Mouse (Mus musculus) B cell, adult 2 months (primary cell): ENCODE data around the gene Hspa1b.
A peak's percentile ranks its signal among the peaks of the same experiment; 100 is the strongest.
"Not testable (repeated sequence)": the region's sequence is repeated elsewhere in the genome, so short reads cannot be mapped to it uniquely, and the experiment has no call there.

Experiments used
- DNase-seq, 2 experiments: peaks; one replicate each; pipeline ENCODE4 v3.0.0; 2022

The Hspa1b gene

DNA sequence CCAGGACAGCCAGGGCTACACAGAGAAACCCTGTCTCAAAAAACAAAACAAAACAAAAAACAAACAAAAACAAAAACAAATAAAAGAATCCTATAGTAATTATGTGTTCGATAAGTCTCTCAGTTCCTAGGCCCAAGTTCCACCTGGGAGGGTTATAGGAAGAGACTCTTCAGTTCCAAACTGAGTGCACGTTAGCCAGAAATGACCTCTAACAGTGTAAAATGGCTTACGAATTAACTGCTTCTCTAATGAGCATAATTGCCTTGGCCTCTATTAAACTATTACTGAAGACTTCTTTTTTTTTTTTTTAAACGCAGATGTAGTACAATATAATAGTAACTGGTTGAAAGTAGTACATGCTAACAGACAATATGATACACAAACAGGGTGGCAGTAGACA lies 5.1 kb downstream of the Hspa1b start:
- no peak for DNase-seq

DNA sequence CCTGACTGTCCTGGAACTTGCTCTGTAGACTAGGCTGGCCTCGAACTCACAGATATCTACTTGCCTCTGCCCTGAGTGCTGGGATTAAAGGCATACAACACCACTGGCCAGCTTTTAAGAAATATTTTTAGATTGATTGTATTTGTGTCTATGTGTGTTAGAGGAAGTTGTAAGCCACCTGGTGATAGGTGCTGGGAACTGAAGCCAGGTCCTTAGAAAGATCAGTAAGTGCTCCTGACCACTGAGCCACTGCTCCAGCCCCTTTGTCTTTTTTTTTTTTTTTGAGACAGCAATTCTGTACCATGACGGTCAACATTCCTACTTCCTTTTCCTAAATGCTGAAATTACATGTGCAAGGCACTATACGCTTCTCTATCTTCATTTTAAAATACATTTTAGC lies 5.8 kb downstream of the Hspa1b start:
- no peak for DNase-seq

DNA sequence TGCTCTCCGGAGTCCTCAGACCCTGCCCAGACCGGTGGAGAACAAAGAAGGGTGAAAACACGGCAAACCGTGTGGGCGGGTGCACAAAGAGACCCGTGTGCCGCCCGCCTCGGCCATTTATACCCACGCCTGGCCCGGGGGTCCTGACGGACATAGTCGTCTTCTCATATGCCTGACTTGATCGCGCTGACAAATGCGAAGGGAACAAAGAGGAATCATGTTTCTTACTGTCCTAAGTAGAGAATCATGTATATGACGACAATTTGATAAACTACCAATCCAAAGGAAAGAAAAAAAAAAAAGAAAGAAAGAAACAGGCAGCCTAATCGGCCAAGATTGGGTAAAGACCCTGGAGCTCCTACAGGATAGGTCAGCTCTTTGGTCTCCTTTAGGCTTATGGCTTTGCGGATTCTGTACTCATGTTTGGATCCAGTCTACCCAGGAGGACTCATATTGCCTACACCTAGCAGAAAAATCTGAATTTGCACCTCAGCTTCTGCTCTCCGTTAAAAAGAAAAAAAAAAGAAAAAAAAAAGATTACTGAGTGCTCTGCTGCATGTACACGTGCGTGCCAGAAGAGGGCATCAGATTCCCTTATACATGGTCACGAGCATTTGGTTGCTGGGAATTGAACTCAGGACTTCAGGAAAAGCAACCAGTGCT lies 6.5 kb downstream of the Hspa1b start:
- DNase-seq: peak; percentile 86 to 87

DNA sequence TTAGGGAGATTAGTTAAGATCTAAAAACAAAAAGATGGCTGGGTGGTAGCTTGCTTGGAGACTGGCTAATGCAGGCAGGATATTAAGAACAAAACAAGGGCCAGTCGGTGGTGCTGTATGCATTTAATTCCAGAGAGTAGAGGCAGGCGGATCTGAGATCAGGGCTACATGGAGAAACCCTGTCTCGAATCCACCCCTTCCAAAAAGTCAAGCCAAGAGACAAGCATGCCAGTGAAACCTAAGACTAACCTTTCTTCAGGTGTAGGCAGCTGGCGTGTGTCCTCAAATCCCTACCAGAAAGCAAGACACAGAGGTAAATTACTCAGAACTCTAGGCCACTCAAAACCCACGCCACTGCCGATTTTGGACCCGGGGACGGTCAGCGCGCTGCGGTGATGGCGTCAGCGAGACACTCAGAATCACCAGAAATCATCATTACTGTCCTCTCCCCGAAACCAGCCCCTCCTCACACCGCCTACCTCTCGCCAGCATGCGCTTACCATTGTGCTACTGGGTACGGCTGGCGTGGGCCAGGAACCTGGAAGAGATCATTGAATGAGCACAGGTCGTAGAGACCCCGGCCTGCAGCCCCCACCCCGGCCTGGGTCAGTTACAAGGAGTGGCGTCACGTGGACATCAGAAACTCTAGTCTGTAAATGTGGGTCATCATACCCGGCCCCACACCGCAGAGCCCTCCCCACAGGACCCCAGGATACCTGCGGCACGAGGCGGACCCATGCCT lies 7.2 kb downstream of the Hspa1b start:
- DNase-seq: no peak

DNA sequence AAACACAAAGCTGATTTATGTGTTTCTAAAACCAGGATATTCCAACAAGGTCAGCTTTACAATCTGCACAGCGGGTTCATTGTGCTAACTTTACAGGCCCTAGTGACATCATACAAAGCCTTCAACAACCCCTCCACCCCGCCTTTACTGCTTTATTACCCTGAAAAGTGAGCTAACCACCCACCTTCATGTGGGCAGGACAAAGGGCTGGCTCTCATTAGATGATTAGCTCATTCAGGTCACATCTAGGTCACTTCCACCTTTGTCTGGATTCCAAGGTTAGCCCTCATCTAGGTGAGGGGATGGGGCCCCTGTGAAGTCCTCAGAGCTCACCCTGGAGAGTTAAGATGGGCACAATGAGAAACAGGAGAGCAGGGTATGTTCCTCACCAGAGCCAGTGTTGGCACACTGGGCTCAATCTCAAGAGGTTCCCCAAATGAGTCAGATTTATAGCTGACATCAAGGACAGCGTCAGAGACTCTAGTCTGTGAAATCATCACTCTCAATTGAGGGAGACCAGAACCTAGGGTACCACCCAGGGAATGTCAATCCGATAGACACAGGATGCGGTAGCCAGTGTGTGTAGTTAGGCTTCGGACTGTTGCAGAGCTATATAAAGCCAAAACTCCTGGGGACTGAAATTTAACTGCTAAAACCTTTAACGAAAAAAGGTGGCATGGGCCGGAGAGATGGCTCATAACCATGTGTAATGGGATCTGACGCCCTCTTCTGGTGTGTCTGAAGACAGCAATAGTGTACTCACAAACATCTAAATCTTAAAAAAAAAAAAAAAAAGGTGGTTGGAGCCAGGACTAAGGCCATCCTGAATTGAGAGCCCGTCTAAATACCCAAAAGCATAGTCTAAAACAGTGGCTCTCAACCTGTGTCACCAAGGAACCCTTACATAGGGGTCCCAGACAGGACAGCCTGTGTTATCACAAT lies 8.3 kb downstream of the Hspa1b start:
- DNase-seq: no peak

DNA sequence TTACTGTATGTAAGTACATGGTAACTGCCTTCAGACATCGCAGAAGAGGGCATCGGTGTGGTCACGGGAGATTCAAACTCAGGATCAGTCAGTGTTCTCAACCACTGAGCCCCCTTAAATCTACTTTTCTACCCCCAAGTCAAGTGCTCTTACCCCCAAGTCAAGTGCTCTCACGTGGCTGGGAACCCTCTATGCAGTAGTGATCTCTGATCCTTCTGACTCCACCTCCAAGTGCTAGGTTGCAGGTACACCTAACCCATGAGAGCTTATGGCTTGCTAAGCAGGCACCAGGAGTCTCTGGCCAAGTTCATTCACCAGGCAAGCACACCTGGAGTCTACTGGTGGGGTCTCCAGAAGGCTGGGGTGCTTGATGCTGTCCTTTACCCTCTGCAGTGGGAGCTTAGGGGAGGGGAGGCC lies 9.5 kb downstream of the Hspa1b start:
- no peak for DNase-seq

DNA sequence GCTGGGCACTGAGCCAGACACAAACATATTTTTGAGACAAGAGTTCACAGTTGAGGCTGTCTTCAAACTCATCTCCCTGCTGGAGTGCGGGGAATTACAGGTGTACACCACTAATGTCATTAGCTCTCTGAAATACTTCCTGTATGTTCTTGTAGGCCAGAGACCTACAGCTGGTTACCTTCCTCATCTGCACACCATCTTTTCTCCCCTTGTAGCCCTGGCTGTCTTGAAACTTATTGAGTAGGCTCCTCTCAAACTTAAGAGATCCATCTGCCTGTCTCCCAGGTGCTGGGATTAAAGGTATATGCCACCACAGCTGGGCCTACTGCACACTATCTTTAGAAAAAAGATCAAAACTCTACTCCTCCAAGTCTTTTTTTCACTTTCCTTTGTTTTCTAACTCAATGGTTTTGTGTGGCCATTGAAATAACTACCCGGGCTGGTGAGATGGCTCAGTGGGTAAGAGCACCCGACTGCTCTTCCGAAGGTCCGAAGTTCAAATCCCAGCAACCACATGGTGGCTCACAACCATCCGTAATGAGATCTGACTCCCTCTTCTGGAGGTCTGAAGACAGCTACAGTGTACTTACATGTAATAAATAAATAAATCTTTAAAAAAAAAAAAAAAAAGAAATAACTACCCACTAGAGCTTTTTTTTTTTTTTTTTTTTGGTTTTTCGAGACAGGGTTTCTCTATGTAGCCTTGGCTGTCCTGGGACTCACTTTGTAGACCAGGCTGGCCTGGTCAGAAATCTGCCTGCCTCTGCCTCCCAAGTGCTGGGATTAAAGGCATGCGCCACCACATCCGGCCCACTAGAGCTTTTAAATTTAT lies 10.1 kb downstream of the Hspa1b start:
- DNase-seq: not testable (repeated sequence)

DNA sequence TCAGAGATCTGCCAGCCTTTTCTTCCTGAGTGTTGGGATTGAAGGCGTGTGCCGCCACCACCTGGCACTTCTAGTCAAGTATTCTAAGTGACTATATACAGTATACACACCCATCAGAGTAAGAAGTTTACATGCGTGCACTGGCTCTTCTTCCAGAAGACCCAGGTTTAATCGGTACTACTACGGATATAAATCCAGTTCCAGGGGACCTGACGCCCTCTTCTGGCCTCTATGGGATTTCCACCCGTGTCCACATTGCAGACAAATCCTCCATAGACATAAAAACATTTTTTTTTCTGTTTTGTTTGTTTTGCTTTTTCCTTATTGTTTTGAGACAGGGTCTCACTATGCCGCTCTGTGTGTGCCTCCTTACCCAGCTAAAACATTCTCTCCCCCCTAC lies 11.4 kb downstream of the Hspa1b start:
- peak in 1 of 2 experiments; percentile 48 for DNase-seq

DNA sequence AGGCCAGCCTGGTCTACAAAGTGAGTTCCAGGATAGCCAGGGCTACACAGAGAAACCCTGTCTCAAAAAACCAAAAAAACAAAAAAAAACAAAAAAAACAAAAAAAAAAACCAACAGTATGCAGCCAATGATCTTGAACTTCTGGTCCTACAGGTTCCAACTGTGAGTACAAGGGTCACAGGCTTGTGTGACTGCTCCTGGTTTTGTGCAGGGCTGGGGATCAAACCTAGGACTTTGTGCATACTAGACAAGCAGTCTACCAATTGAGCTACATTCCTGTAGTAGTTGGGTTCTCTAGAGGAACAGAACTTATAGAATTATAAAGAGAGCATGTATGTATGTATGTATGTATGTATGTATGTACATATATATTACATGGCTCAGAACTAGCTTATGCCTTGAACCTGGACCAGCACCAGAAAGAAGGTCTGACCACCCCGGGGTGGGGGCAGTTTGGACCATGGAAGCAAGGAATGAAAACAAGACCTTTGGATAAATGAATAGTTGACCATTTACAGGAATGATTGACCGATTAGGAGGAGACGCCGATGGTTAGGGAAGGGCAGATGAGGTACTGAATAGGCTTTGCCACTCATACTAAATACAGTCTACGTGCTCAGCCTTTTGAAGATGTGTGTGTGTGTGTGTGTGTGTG lies 12.4 kb downstream of the Hspa1b start:
- DNase-seq: no peak

DNA sequence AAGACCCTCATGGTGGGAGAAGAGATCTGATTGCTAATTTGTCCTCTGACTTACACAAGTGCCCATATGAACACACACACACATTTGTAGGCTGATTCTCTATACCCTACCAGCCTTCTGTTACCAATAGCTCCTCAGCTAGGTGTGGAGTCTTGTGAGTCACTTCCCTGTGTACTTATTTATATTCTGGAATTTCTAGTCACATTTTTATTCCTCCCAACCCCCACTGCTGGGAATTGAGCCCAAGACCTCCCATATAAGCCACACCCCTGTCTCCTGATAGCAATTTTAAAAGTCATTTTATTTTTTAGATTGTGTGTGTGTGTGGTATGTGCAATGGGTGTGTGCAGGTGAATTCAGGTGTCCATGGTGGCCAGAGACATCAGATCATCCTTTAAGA lies 14.7 kb downstream of the Hspa1b start:
- DNase-seq: no peak

DNA sequence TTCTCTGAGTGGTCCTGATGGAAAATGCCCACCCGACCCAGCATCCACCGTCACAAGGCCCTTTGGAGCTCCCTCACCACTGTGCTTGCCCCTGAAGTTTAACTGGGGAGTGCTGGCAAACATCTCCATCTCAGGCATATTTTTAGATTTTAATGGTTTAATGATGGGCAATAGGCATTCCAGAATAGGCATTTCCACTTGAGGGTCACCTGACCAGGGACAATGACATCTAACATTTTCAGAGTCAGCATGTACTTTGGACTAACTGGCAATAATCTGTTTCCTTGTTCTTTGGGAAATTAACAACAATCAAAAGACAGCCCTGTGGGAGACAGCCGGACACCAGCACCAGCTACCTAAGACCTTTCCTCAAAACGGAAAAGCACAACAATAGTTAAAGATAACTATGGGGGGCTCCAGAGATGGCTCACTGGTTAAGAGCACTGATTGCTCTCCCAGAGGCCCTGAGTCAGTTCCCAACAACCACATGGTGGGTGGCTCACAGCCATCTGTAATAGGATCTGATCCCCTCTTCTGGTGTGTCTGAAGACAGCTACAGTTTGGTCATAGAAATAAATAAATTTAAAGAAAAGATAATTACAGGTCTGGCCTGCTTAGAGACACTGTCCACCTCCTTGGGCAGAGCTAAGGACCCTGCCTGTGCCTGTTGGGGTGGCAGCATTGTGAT lies 15.8 kb downstream of the Hspa1b start:
- DNase-seq: no peak

DNA sequence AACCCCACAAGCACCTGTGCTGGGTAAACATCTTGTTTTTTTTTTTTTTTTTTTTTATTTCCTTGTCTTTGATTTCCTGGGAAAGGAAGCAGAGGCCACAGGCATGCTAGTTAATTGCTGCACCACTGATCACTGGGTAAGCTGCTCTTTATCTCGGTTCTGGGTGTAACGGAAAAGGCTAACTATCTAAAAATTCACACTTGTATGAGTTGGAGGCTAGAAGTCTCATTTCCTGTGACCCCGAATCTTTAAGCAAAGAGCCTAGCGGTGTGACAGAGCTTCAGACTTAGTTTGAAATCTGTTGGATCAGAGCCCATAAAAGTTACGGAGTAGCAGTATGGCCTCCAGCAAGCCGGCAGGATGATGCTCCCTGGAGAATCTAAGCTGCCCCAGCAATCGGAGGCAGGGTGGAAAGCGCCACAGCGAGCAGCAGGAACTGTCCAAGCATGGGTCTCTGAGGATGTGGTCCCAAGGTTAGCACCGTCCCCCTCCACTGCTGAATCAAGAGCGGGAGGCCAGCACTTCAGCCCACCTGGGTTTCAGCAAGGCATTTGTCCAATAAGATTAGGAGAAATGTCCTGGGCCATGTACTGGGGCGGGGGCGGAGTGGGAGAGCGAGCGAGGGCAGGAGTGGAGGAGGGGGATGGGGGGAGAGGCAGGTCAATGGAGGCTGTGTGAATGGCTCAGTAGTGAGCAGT lies 17.5 kb downstream of the Hspa1b start:
- no peak for DNase-seq

DNA sequence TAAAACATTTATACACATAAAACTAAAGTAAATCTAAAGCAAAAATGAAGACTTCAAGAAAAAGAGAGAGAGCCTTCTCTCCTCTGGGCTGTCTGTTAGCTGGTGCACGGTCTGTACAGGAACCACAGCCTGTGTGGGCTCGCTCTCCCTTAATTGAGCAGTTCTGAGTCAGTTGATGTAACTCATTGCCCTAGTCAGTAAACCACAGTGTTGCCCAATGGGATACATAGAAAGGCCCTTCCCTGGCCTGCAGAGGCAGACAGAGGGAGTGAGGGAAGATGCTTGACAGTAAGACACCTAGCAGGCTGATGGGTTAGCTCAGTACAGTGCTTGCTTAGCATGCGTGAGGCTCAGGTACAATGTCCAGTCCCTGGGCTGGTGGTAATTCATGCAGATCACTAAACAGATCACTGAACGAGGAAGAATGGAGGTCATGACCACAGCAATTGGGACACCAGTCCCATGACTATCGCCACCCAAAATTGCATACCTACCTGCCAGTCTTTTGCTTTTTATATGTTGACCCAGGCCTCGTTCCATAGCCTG lies 21.0 kb downstream of the Hspa1b start:
- no peak for DNase-seq

DNA sequence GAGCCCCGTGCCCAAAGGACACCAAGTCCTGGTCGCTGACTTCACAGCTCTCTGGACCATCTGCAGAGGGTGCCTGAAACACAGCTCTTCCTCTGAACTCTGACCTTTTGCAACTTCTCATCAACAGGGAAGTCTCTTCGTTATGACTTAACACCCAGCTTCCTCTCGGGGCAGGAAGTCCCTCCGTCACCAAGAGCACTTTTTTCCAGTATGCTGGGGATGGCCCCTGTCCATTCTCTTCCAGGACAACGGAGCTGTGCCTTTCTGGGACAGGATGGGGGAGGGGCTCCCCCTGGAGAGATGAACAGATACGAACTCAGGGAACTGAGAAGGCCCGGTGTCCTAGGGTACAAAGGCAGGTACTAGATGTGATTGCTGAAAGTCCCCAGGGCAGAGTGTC lies 24.2 kb downstream of the Hspa1b start:
- no peak for DNase-seq

DNA sequence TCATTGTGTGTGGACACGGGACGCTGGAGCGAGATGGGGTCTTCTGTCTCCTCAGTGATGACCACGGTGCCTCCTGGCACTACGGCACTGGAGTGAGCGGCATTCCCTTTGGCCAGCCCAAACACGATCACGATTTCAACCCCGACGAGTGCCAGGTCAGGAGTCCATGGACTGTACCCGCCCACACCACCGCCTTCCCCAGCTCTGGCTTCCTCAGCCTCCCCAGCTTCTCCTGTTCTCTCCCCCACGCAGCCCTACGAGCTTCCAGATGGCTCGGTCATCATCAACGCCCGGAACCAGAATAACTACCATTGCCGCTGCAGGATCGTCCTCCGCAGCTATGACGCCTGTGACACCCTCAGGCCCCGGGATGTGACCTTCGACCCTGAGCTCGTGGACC lies 25.0 kb downstream of the Hspa1b start:
- DNase-seq: no peak

DNA sequence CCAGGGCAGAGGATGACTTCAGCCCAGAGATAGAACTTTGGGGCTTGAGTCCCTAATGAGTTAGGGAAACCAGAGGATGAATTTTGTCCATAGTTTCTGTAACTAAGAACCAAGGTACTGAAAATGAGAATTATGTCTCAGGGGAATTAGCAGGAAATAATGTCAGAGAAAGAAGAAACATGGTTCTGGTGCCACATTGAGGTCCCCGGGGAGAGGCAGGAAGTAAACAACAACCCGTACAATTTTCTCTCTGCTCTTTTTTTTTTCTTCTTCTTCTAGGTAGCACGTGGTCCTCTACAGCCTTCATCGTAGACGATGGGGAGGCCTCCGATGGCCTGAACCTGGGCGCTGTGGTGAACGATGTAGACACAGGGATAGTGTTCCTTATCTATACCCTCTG lies 26.8 kb downstream of the Hspa1b start:
- DNase-seq: peak; percentile 74 to 82

DNA sequence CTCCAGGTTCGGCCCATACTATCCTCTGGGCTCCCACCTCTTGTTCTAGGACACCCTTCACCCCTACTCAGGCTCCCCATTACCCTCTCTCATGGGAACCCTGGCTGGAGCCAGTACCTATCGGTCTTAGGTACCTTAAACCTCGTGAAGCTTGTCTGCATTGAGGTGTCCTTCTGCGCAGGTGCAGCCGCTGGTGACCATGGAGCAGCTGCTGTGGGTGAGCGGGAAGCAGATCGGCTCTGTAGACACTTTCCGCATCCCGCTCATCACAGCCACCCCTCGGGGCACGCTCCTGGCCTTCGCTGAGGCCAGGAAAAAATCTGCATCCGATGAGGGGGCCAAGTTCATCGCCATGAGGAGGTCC lies 27.3 kb downstream of the Hspa1b start:
- DNase-seq: peak; percentile 57 to 58

DNA sequence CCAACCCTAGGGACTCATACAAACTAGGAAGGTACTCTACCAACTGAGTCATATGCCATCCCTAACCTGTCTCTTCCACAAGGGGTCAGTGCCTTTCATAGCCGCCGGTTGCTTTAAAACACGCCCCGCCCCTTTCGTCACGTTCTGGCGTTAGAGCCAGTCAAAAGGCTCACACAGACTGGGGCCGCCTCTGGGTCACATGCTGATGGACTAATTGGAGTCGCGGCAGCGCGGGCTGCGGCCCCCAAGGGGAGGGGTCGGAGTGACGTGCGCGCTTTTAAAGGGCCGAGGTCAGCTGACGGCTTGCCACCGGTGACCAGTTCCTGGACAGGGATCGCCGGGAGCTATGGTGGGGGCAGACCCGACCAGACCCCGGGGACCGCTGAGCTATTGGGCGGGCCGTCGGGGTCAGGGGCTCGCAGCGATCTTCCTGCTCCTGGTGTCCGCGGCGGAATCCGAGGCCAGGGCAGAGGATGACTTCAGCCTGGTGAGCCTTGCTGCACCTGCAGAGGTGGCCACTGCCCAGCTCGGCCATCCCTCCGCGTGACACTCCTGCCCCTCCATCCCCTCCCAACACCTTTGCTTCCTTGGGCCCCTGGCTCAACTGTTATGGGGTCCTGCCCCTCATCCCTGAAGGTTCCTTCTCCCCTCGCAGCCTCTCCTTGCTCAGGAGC lies 27.8 kb downstream of the Hspa1b start, which contains the start of gene Neu1:
Neu1 (plus strand) TSS at position 193 of the 674 bp plus-strand sequence.
- DNase-seq: peak; percentile 96 to 97

DNA sequence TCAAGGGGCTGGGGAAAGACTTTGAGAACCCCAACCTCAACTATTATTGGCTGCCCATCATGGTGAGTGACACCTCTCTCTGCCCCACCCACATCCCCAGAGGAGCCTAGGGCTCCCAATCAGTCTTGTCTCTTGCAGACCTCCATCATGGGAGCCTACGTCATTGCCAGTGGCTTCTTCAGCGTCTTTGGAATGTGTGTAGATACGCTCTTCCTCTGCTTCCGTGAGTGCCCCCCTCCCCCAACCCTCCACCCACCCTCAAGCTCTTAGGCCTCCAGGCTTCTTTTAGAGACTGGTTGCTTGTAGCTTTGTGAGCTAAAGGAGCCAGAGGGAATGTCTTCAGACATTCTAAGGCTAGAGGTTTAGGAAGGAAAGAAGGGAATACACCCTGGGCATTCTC lies 30.2 kb downstream of the Hspa1b start:
- no peak for DNase-seq
